Mouse (Mus musculus): ENCODE measurements around the gene Mcat.

Mcat gene

DNA sequence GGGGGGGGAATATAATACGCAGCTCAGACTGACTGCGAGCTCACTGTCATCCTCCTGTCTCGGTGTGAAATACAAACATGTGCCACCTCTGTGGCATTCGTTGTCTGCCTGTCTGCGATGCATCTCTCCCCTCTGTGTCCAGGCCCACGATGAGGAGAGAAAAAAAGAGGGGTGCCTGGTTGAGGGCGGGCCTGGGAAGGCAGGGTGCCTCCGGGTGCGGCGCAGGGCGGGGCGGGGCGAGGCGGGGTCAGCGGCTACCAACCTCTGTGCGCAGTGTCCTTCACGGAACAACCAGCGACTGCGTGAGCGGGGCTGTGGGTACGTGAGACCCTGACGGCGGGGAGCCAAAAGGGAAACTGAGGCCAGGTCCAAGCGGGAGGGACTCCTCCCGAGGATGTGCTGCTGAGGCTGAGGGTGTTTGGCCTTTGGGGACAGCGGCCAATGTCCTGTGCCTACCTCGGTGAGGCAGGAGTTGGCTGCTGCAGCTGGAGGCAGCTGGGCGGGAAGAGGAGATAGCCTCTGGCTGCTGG lies at the start of gene Mcat, which contains the start of gene Tspo:
Gene Mcat (minus strand): TSS at position 461 of the 530 bp plus-strand sequence.
Gene Tspo (plus strand): TSS at position 266 of the 530 bp plus-strand sequence.
- DNase-seq (ENCODE audit: low read depth): peak; percentile 61

GRCm38 (mm10) chr15:83607115-83607802 lies 43.7 kb upstream of the Mcat start:
- DNase-seq (ENCODE audit: low read depth): peak; percentile 87

DNA sequence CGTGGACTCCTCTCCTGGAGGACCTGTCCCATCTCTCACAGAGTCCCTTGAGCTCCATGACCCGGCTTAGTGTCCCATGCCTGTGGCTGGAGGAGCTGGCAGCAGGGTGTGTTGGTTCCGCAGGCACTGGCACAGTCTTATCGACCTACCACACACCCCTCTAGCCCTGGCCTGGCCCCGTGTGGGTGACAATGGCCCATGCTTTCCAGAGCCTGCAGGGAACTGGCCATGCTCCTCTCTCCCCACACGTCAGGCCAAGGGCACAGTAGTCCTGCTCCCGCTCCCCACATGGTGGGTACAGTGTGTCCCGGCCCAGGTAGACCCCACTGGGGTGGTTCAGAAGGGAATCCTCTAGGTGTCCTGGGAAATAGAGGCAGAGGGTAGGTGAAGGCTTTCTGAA lies 43.1 kb upstream of the Mcat start:
- DNase-seq (ENCODE audit: low read depth): no peak

DNA sequence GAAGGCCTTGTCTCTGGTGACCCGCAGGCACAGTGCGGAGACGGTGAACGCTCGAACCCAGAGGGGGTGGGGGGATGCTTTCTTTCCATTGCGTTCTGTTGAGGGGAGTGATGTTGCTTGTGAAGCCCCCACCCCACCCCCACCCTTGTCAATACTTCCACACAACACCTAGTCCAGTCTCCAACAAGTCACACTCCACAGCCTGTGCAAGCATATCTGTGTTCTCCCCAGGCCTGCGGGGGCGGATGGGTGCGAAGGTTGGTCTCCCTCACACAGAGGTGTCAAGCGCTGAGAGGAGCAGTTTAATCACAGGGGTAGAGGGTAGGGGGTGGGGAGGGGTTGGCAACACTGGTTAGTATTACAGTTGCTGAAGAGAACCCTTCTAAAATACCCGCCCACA lies 42.6 kb upstream of the Mcat start:
- no peak for DNase-seq (ENCODE audit: low read depth)

GRCm38 (mm10) chr15:83603426-83603825 lies 39.8 kb upstream of the Mcat start:
- no peak for DNase-seq (ENCODE audit: low read depth)

DNA sequence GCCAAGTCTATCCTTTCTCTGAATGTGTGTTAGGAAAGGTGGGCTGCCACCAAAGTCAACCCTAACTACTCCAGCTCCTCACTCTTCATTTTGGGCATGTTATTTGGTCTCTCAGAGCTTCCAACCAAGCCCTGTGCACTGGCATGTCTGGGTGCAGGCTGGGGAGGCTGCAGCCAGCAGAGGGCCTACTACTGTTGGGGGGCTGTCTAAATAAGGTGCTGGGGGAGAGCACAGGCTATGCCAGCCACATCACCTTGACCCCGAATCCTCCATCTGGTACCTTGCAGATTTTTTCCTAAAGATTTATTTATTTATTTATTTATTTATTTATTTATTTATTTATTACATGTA lies 39.4 kb upstream of the Mcat start:
- DNase-seq (ENCODE audit: low read depth): no peak

DNA sequence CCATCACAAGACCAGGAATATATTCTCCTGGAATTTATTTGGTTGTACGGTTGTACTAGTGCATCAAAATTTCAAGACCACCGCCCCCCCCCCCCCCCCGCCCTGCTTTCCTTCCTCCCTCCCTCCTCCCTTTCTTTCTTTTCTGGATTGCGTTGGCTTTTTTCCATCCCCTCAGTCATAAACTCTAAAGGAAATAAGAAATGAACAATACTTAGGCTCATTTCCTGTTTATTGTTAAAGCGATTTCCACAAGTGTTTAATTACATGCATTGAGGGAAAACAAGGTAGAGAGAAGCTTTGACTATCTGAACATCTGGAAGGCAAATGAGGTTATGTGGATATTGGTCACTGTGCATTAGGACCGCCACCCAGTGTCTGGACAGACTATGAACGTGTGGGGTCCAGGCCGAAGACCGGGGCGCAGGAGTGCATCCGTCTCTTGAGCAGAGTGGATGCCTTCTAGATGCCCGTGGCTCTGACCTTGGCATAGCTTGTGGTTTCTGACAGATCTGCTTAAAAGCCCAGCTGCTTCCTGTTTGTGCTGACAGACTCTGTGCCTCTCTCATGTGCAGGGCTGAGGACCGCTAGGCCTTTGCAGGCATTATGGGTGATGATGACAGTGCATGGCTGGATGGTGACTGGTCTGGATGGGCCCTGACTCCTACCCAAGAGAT lies 38.9 kb upstream of the Mcat start:
- no peak for DNase-seq (ENCODE audit: low read depth)

GRCm38 (mm10) chr15:83601185-83601584 lies 37.6 kb upstream of the Mcat start:
- no peak for DNase-seq (ENCODE audit: low read depth)

DNA sequence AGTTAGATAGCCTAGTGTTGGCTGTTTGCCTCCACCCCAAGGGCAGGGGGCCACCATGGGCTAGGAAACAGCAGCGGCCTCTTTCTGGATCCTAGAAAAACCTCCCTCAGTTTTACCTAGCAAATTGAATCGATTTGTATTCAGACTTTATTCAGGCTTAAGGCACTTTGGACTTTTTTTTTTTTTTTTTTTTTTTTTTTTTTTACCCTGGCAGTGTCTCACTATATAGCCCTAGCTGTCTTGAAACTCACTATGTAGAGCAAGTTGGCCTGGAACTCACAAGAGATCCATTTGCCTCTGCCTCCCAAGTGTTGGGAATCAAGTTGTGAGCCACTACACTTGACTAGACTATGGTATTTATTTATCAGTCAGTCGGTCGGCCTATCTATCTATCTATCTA lies 33.2 kb upstream of the Mcat start:
- no peak for DNase-seq (ENCODE audit: low read depth)

DNA sequence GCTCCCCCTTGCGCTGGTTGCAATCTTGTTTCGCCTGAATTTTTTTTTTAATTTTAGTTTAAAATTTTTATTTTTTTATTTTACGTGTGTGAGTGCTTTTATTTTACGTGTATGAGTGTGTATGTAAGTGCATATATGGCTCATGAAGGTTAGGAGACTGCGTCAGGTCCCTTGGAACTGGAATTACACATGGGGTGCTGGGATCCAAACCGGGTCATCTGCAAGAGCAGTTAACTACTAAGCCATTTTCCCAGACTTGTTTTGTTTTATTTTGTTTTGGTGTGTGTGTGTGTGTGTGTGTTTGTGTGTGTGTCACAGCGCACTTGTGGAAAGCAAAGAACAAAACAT lies 31.8 kb upstream of the Mcat start:
- peak; percentile 11 for DNase-seq (ENCODE audit: low read depth)

GRCm38 (mm10) chr15:83594513-83595363 lies 31.2 kb upstream of the Mcat start, which contains the start of gene Ttll12:
Ttll12 (minus strand) TSS chr15:83595157.
- peak; percentile 99 for DNase-seq (ENCODE audit: low read depth)

DNA sequence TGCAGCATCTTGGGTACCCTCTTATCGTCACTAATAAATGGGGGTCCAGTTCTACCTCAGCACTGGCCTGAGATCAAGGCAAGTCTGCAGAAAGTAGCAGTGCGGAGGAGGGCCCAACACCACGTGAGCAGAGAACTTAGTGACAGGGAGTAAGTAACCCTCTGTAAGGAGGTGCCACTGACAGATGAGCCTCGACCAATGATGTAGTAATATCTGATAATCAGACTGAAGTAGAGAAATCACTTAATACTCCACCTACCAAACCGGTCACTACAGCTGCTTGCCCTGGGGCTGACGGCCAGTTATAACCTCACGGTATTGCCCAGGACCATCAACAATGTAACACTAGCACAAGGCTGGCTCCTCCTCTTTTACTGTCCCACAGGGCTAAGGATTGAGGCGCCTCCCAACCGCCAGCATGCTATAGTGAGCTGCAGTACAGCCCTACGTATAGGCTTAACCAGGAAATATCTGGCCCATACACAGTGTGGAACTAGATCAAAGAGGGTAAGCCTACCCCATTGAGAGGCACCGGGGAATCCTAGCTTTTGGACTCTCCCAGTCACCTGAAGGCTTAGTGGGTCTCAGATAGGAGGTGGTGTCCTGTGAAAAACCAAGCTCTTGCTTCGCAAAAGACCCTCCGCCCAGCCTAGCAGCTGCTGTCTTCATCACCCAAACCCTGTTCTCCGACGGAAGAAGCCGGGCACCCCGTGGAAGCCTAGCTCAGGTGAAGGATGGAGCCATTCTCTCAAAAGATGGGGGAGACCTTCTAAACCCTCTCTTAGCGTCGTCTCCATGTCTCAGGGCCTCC lies 30.3 kb upstream of the Mcat start:
- DNase-seq (ENCODE audit: low read depth): peak; percentile 57

DNA sequence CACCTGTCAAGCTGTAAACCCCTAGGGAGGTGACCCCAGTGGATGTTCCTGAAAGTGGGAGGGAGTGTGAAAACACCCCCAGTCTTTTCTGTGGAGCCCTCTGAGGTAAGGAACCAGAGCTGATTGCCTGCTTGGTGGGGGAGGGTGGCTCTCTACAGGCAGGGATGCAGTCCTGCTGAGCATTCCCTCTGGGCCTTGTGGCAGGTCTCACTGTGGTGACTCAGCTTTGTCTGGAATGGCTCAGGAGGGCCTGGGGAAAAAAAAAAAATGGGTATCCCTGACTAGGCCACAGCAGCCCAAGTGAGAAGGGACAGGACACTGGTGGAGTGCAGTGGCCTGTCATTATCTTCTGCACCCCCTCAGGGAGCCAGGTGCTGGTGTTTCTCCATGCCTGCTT lies 29.6 kb upstream of the Mcat start:
- DNase-seq (ENCODE audit: low read depth): no peak

GRCm38 (mm10) chr15:83592260-83593188 lies 28.9 kb upstream of the Mcat start:
- DNase-seq (ENCODE audit: low read depth): no peak

GRCm38 (mm10) chr15:83591758-83592157 lies 28.2 kb upstream of the Mcat start:
- no peak for DNase-seq (ENCODE audit: low read depth)

GRCm38 (mm10) chr15:83590841-83591240 lies 27.3 kb upstream of the Mcat start:
- DNase-seq (ENCODE audit: low read depth): no peak

- DNase-seq (ENCODE audit: low read depth): no peak
These were observed 21.2 kb upstream of the Mcat start for GRCm38 (mm10) chr15:83584741-83585220.

DNA sequence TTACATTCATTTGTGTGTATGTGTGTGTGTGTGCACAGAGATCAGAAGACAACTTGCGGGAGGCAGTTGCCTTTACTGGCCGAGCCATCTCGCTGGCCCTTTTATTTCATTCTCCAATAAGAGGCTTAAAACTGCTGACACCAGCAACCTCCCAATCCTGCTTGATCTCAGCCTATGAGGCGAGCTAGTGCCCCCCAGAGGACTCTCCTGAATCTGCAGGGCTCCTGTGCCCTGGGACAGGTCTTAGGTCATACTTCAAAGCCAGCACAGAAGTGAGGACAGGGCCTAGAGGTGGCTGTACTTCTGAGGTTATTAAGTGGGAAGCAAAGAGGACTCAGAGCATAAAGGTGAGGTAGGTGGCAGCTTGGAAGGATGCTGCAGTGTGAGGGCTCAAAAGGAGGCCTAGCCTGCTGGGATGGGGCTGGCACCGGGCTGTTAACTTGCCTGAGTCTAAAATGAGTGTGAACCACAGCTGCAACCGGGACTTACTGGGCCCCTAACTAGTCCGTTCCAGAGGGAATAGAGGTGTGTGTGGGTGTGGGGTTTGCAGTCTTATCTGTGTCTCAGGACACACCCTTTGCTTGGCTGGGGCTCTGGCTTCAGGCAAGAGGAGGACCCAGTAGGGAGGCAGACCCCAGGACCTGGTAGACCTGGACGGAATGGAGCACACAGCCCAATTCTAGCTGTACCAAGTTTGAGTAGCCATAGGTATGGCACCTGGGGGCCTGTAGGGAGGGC lies 20.0 kb upstream of the Mcat start:
- DNase-seq (ENCODE audit: low read depth): peak; percentile 73

- no peak for DNase-seq (ENCODE audit: low read depth)
These were observed 19.3 kb upstream of the Mcat start for GRCm38 (mm10) chr15:83582931-83583330.

GRCm38 (mm10) chr15:83576651-83577050 lies 13.1 kb upstream of the Mcat start:
- no peak for DNase-seq (ENCODE audit: low read depth)
